Mouse (Mus musculus): ENCODE results near the gene Gm27179.
"Not testable (repeated sequence)": the region's sequence is repeated elsewhere in the genome, so short reads cannot be mapped to it uniquely, and the experiment has no call there.

GRCm38 (mm10) chr14:69520810-69521209 is 8.5 kb upstream of the Gm27179 start:
- TF ChIP-seq CTCF, POLR2A (IDR thresholded peaks at IDR 0.05; ENCODE audit: extremely low read depth, insufficient read depth, low read length): not testable (repeated sequence)
